Mouse (Mus musculus) kidney, adult 2 months (tissue): ENCODE data around the gene Cdh4.

Experiments
- CTCF ChIP-seq: fragments of 200-500 bp; conservative IDR thresholded peaks from 2 replicates; pipeline ENCODE4 v1.5.1; 2011; ENCODE audit warnings: low read depth, mild to moderate bottlenecking, control low read depth, low read length, moderate library complexity, mixed read lengths; ENCODE audit not compliant: insufficient read depth, insufficient read length
- POLR2A ChIP-seq: fragments of 200-500 bp; IDR thresholded peaks from one replicate; pipeline ENCODE4 v1.6.1; 2011; ENCODE audit warnings: low read depth, low read length, control low read depth

DNA sequence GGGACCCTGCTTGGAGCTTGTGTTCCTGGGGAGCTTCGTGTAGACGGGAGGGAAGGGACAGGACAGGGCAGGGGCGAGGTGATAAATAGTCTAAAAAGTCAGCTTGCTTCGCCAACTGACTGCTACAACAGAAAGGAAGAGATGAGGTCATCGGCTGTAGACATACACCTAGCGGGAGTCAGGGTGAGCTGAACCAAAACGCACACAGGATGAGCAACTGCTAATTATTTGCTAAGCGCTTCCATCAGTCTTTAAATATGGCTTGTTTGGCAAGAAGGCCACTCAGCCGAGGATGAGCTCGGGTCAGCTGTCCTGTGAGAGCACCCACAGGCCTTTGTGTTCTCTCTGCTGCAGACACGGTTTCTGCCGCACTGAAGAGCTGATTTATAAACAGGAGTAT, 470.7 kb downstream of the Cdh4 start:
- TF ChIP-seq POLR2A (no peak), CTCF (no peak)
